Mouse (Mus musculus) heart, adult 9 months (tissue): ENCODE results near the gene Stoml3.

ENCODE experiments used
- DNase-seq, 2 experiments: peaks; one replicate each; pipeline ENCODE4 v3.0.0; 2022; ENCODE audit warnings: low spot score in 2 of 2

The Stoml3 gene

GRCm38 (mm10) chr3:53488353-53488752 lies at the start of gene Stoml3:
Stoml3 (plus strand) TSS chr3:53488653.
- DNase-seq = no peak

GRCm38 (mm10) chr3:53445540-53445939 lies 42.9 kb upstream of the Stoml3 start:
- no peak for DNase-seq

- DNase-seq = no peak
Observed at GRCm38 (mm10) chr3:53446801-53447200, 41.7 kb upstream of the Stoml3 start.

- peak; percentile 41 to 75 for DNase-seq
Observed at GRCm38 (mm10) chr3:53448208-53448607, 40.2 kb upstream of the Stoml3 start.

GRCm38 (mm10) chr3:53450666-53451065 lies 37.8 kb upstream of the Stoml3 start:
- DNase-seq = no peak

- no peak for DNase-seq
Observed at GRCm38 (mm10) chr3:53452351-53452750, 36.1 kb upstream of the Stoml3 start.

GRCm38 (mm10) chr3:53453346-53453745 lies 35.1 kb upstream of the Stoml3 start:
- no peak for DNase-seq

GRCm38 (mm10) chr3:53454005-53454404 lies 34.4 kb upstream of the Stoml3 start:
- no peak for DNase-seq

GRCm38 (mm10) chr3:53454561-53454960 lies 33.9 kb upstream of the Stoml3 start:
- DNase-seq = no peak

GRCm38 (mm10) chr3:53454984-53455383 lies 33.5 kb upstream of the Stoml3 start:
- DNase-seq = no peak

GRCm38 (mm10) chr3:53457750-53458149 lies 30.7 kb upstream of the Stoml3 start:
- no peak for DNase-seq

GRCm38 (mm10) chr3:53460106-53460505 lies 28.3 kb upstream of the Stoml3 start:
- peak; percentile 13 to 44 for DNase-seq

GRCm38 (mm10) chr3:53462701-53463045 lies 25.8 kb upstream of the Stoml3 start:
- no peak for DNase-seq

GRCm38 (mm10) chr3:53463046-53463764 lies 25.2 kb upstream of the Stoml3 start, which contains the start of the genes Nhlrc3 and Proser1:
Nhlrc3 (minus strand) TSS chr3:53463332.
Proser1 (plus strand) TSS chr3:53463666.
- DNase-seq = peak; percentile 92 to 95

GRCm38 (mm10) chr3:53463765-53464114 lies 24.7 kb upstream of the Stoml3 start:
- DNase-seq = no peak

GRCm38 (mm10) chr3:53464146-53464698 lies 24.2 kb upstream of the Stoml3 start:
- DNase-seq = no peak

GRCm38 (mm10) chr3:53465330-53465729 lies 23.1 kb upstream of the Stoml3 start:
- no peak for DNase-seq

- DNase-seq = no peak
Observed at GRCm38 (mm10) chr3:53466481-53466880, 22.0 kb upstream of the Stoml3 start.

- peak in 1 of 2 experiments; percentile 31 for DNase-seq
Observed at GRCm38 (mm10) chr3:53467356-53467755, 21.1 kb upstream of the Stoml3 start.

- no peak for DNase-seq
Observed at GRCm38 (mm10) chr3:53469650-53470049, 18.8 kb upstream of the Stoml3 start.

GRCm38 (mm10) chr3:53472061-53472460 lies 16.4 kb upstream of the Stoml3 start:
- no peak for DNase-seq

- no peak for DNase-seq
Observed at GRCm38 (mm10) chr3:53474179-53474578, 14.3 kb upstream of the Stoml3 start.

- DNase-seq = no peak
Observed at GRCm38 (mm10) chr3:53475889-53476288, 12.6 kb upstream of the Stoml3 start.

GRCm38 (mm10) chr3:53477468-53477867 lies 11.0 kb upstream of the Stoml3 start:
- no peak for DNase-seq
